Mouse (Mus musculus) C2C12 (cell line): Measurements from ENCODE around the gene Thap7.

Experiments used
- CEBPB ChIP-seq: IDR thresholded peaks from one replicate; pipeline ENCODE4 v1.6.1; 2011; ENCODE audit warnings: low read depth, mild to moderate bottlenecking, control low read depth, moderate library complexity
- CTCF ChIP-seq: IDR thresholded peaks from one replicate; pipeline ENCODE4 v1.5.1; 2011; ENCODE audit not compliant: control insufficient read depth, insufficient read depth, insufficient read length
- MAX ChIP-seq: IDR thresholded peaks from one replicate; pipeline ENCODE4 v1.6.1; 2011; ENCODE audit warnings: mild to moderate bottlenecking, control low read depth

DNA sequence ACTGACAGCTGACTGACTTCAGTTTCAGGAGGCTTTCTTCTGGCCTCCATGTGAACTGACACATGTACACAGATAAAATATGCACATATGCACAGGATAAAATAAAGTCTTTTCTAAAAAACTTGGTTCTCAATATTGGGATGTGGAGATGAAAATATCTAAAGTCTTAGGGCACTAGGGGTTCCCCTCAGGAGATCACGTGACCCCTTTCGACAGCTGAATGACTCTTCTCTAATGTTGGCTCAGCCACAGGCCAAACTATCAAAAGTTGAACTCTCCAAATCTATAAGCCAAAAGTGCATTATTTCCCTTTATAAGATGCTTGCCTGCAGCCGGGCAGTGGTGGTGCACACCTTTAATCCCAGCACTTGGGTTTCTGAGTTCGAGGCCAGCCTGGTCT lies 25.2 kb upstream of the Thap7 start:
- TF ChIP-seq CTCF (no peak), MAX (no peak), CEBPB (no peak)
